In the genomic region with DNA sequence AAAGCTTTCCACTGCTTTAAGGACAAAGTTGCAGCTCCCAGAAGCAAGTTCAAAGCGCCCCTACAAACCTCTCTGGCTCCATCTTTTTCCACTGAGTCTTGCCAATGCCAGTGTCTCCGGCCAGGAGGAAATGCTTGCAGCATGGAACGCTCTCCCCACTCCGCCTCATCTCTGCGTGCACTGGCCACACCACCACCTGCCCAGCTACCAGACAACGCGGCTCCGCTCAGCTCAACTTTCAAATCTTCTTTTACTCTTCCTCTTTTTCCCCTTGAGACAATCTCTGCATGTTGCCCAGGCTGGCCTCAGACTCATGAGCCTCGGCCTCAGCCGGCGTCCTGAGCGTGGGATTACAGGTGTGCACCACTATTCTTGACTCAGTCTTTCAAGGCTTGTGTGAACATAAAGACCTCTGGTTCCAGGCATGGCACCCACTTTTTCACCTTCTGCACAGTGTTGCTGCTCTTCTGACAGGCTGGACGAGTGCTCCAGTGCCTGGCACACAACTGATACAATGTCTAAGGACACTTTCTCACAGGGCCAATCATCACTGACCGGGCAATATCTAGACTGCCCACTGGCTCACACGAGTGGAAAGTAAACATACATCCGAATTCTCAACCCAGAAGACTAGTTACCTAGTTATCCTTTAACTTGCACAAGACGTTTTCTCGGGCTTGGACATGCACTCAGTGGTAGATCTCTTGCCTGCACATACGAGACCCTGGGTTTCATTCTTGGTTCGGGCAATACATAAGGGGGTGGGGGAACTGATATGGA, we compare ENCODE assay signal across 1 mouse cellular context.
TF ChIP-seq lines count a peak whose summit lies in the region.

No protein-coding gene starts in this region.

TF ChIP-seq in CH12.LX, 34 proteins besides CTCF, POLR2A, EP300 and RAD21:
- TF ChIP-seq NRF1 (IDR thresholded peaks at IDR 0.05; ENCODE audit: low read depth, low read length) (peak; percentile 31; the same call in 1 of the 2 replicates), MYC (IDR thresholded peaks at IDR 0.05; ENCODE audit: low read depth, low read length) (peak; percentile 81), CHD2 (IDR thresholded peaks at IDR 0.05; ENCODE audit: low read length) (no peak), USF2 (conservative IDR thresholded peaks at IDR 0.05; ENCODE audit: low read depth, low read length) (no peak), MXI1 (IDR thresholded peaks at IDR 0.05; ENCODE audit: low read depth, low read length) (peak; percentile 91), BHLHE40 (IDR thresholded peaks at IDR 0.05; ENCODE audit: low read depth, low read length) (peak; percentile 71), MAX (IDR thresholded peaks at IDR 0.05; ENCODE audit: low read length) (peak; percentile 69), JUND (conservative IDR thresholded peaks at IDR 0.05; ENCODE audit: low read depth, low read length) (no peak), ZC3H11A (IDR thresholded peaks at IDR 0.05; ENCODE audit: low read depth, low read length) (no peak), SMC3 (IDR thresholded peaks at IDR 0.05; ENCODE audit: low read depth, low read length) (no peak), IRF4 (IDR thresholded peaks at IDR 0.05; ENCODE audit: low read depth, low read length) (peak; percentile 83), TCF12 (IDR thresholded peaks at IDR 0.05; ENCODE audit: low read depth, low read length) (peak; percentile 79), PAX5 (IDR thresholded peaks at IDR 0.05; ENCODE audit: low read length) (no peak), RCOR1 (conservative IDR thresholded peaks at IDR 0.05; ENCODE audit: low read depth, low read length) (no peak), GABPA (IDR thresholded peaks at IDR 0.05; ENCODE audit: insufficient replicate concordance, low read depth, low read length) (no peak), UBTF (IDR thresholded peaks at IDR 0.05; ENCODE audit: low read depth, low read length) (0 out of 2 replicates have a peak, but pooled peaks have one; percentile 71), E2F4 (IDR thresholded peaks at IDR 0.05; ENCODE audit: insufficient replicate concordance, low read depth, low read length) (no peak), HCFC1 (IDR thresholded peaks at IDR 0.05; ENCODE audit: low read depth, low read length) (no peak), POLR2AphosphoS2 (IDR thresholded peaks at IDR 0.05; ENCODE audit: low read depth, low read length) (no peak), ZNF384 (IDR thresholded peaks at IDR 0.05; ENCODE audit: low read depth, low read length) (no peak), MEF2A (IDR thresholded peaks at IDR 0.05; ENCODE audit: borderline replicate concordance, low read depth, low read length) (no peak; the same call in 1 of the 2 replicates), MAZ (IDR thresholded peaks at IDR 0.05; ENCODE audit: low read depth, low read length) (no peak), SIN3A (IDR thresholded peaks at IDR 0.05; ENCODE audit: low read length) (peak; percentile 81), ETS1 (conservative IDR thresholded peaks at IDR 0.05; ENCODE audit: low read depth, low read length) (peak; percentile 60), USF1 (IDR thresholded peaks at IDR 0.05; ENCODE audit: low read depth, low read length) (no peak), ELF1 (IDR thresholded peaks at IDR 0.05; ENCODE audit: low read depth, low read length) (no peak), CHD1 (IDR thresholded peaks at IDR 0.05; ENCODE audit: low read depth, low read length) (no peak), TBP (conservative IDR thresholded peaks at IDR 0.05; ENCODE audit: low read depth, low read length) (no peak), ZMIZ1 (IDR thresholded peaks at IDR 0.05; ENCODE audit: low read depth, low read length) (no peak), NELFE (IDR thresholded peaks at IDR 0.05; ENCODE audit: low read depth, low read length) (no peak), KAT2A (IDR thresholded peaks at IDR 0.05; ENCODE audit: insufficient replicate concordance, low read length) (no peak), MAFK (IDR thresholded peaks at IDR 0.05; ENCODE audit: insufficient replicate concordance, low read length) (no peak), JUN (IDR thresholded peaks at IDR 0.05; ENCODE audit: insufficient read depth, low read depth, low read length) (no peak), ZKSCAN1 (IDR thresholded peaks at IDR 0.05; ENCODE audit: borderline replicate concordance, low read depth, low read length) (no peak)
